Mouse (Mus musculus): Measurements from ENCODE around the gene Map3k9. TPM values are rescaled to one million over a fixed set of nuclear protein-coding genes. Genes with fewer than 3 reads are reported as not detected.
A peak's percentile ranks its signal among the peaks of the same experiment; 100 is the strongest.

Map3k9 gene
- polyA plus RNA-seq, 1 experiment from 2014 or later: 2.2 TPM

DNA sequence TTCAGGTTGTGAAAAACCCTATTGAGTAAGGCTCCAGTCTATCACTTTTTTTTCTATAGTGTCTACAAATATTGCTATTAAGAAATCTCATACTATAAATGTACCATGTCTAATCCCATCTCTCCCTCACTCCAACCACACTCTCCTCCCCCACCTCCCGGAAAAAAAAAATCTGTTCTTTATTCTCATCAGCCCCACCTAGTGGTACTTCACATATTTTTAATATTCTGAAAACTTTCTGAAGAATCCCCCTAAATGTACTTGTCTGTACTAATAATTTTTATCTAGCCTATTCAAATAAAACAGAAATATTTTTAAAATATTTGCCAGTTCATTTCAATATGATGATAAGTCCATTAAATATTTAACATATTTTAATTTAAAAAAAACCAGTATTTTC is 78.1 kb downstream of the Map3k9 start:
- no peak overlapping the region for H3K9ac ChIP-seq (ENCODE audit: low read length)
- no peaks in the 10 kb centered on the region for H3K4me1 ChIP-seq (ENCODE audit: control insufficient read depth, insufficient read depth, low read length)
- H3K27ac ChIP-seq (ENCODE audit: low read depth, low read length): no peak overlapping the region
- no peaks in the 10 kb centered on the region for H3K27me3 ChIP-seq (ENCODE audit: control insufficient read depth, insufficient read depth, low read length)
- peak; percentile 86 for DNase-seq (ENCODE audit: low spot score, missing footprints)
- no peak overlapping the region for H3K4me3 ChIP-seq (ENCODE audit: low read depth, low read length)
- H3K4me2 ChIP-seq: no peak overlapping the region
- no peaks in the 10 kb centered on the region; the same call in 1 of the 2 replicates for H3K9me3 ChIP-seq (ENCODE audit: control insufficient read depth, low read length)
- WGBS: 6% methylated on average over 1 of the region's 1 CpGs
- no peak for ATAC-seq (ENCODE audit: low FRiP score)
- H3K36me3 ChIP-seq (ENCODE audit: control insufficient read depth, insufficient read depth, low read length): no peaks in the 10 kb centered on the region

DNA sequence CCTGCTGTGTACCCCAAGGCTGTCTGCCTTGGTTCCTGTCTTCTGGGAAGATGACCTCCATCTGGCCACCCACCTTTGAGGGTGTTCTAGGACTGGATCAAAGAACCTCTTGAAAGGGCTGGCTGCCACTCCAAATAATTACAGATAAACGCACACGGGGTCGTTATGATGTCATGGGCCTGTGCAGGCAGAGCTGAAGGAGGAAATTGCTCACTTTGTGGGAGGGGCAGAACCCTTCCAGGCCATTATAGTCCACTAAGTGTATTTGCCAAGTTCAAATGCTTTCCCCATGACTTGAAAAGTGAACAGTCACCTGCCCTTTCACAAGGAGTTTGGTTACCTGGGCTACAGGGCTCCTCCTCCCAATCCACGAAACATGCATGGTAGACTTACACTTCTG is 83.0 kb downstream of the Map3k9 start:
- Histone ChIP-seq H3K4me2 (no peak overlapping the region), H3K4me1 (ENCODE audit: control insufficient read depth, insufficient read depth, low read length) (no peaks in the 10 kb centered on the region), H3K9me3 (ENCODE audit: control insufficient read depth, low read length) (no peaks in the 10 kb centered on the region), H3K27me3 (ENCODE audit: control insufficient read depth, insufficient read depth, low read length) (no peaks in the 10 kb centered on the region), H3K27ac (ENCODE audit: low read depth, low read length) (no peak overlapping the region), H3K36me3 (ENCODE audit: control insufficient read depth, insufficient read depth, low read length) (no peaks in the 10 kb centered on the region), H3K9ac (ENCODE audit: low read length) (no peak overlapping the region), H3K4me3 (ENCODE audit: low read depth, low read length) (no peak overlapping the region)
- ATAC-seq (ENCODE audit: low FRiP score) (no peak), DNase-seq (ENCODE audit: low spot score, missing footprints) (no peak)
- 82% methylated on average over 4 of the region's 4 CpGs for WGBS

DNA sequence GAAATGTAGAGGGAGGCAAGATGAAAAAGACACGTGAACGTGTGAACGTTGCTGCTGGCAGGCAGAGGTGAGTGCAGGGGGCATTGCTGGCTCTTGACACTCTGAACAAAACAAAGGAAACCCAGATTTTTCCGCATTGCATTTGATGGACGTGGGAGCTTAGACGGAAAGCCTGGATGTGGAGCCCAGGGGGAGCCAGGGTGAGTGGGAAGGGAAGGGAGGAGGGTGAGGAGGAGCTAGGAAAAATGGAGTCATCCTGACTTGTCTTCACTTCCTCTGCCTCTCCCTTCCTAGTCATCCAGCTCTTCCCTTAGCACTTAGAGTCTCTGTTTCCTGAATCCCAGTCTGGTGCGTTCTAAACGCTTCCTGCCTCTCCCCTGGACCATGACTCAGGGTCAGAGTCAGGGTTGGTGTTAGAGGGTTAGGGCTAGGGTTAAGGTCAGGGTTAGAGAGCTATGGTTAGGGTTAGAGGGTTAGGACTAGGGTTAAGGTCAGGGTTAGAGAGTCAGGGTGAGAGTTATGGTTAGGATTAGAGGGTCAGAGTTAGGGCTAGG is 89.7 kb downstream of the Map3k9 start:
- H3K27me3 ChIP-seq (ENCODE audit: control insufficient read depth, insufficient read depth, low read length): no peaks in the 10 kb centered on the region
- H3K4me2 ChIP-seq: no peak overlapping the region
- peaks cover 4% of the 10 kb centered on the region; the same call in 1 of the 2 replicates for H3K4me1 ChIP-seq (ENCODE audit: control insufficient read depth, insufficient read depth, low read length)
- H3K9ac ChIP-seq (ENCODE audit: low read length): no peak overlapping the region
- DNase-seq (ENCODE audit: low spot score, missing footprints): no peak
- no peaks in the 10 kb centered on the region for H3K9me3 ChIP-seq (ENCODE audit: control insufficient read depth, low read length)
- H3K36me3 ChIP-seq (ENCODE audit: control insufficient read depth, insufficient read depth, low read length): no peaks in the 10 kb centered on the region
- ATAC-seq (ENCODE audit: low FRiP score): no peak
- H3K27ac ChIP-seq (ENCODE audit: low read depth, low read length): no peak overlapping the region
- WGBS: 45% methylated on average over 8 of the region's 8 CpGs
- H3K4me3 ChIP-seq (ENCODE audit: low read depth, low read length): no peak overlapping the region

DNA sequence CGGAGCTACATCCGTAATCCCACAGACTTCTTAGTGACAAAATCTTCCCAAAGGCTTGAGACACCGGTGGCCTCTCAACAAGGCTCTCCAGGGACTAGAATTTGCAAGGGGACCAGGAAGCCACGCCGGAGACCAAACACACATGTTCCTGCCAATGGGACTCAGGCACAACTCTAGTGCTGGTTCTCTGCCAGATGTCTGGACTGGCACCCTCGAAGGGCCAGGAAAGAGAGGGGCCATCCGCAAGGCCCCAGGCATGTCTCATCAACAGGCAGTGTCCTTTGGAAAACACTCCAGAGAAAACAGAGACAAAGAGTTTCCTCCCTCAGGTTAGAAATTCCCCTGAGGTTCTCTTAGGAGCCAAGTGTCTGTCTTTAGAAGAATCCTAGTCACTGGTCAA is 90.2 kb downstream of the Map3k9 start:
- DNase-seq (ENCODE audit: low spot score, missing footprints): no peak
- H3K4me3 ChIP-seq (ENCODE audit: low read depth, low read length): no peak overlapping the region
- no peaks in the 10 kb centered on the region for H3K27me3 ChIP-seq (ENCODE audit: control insufficient read depth, insufficient read depth, low read length)
- no peak for ATAC-seq (ENCODE audit: low FRiP score)
- H3K9ac ChIP-seq (ENCODE audit: low read length): no peak overlapping the region
- no peaks in the 10 kb centered on the region for H3K36me3 ChIP-seq (ENCODE audit: control insufficient read depth, insufficient read depth, low read length)
- H3K4me2 ChIP-seq: no peak overlapping the region
- peaks cover 6% of the 10 kb centered on the region; the same call in 1 of the 2 replicates for H3K4me1 ChIP-seq (ENCODE audit: control insufficient read depth, insufficient read depth, low read length)
- no peak overlapping the region for H3K27ac ChIP-seq (ENCODE audit: low read depth, low read length)
- WGBS: 85% methylated on average over 7 of the region's 7 CpGs
- H3K9me3 ChIP-seq (ENCODE audit: control insufficient read depth, low read length): no peaks in the 10 kb centered on the region

DNA sequence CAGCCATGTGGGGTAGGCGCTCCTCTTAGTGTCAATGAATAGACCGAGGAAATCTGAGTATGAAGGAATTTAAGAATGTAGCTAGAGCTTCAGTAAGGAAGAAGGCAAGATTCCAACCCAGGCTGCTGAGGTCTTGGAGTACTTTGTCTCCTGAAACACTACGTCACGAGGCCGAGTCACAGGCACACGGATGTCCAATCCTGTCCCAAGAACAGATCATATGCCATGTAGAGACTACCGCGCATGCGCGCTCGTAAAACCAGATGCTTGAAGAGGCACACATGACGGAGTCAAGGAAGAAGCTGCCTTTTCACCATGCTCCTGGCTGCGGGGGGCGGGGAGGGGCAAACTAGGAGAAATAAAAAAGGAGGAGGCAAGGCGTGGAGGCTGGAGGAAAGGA is 90.9 kb downstream of the Map3k9 start:
- ATAC-seq (ENCODE audit: low FRiP score) (no peak), DNase-seq (ENCODE audit: low spot score, missing footprints) (no peak)
- no peaks in the 10 kb centered on the region for H3K36me3 ChIP-seq (ENCODE audit: control insufficient read depth, insufficient read depth, low read length)
- no peaks in the 10 kb centered on the region for H3K9me3 ChIP-seq (ENCODE audit: control insufficient read depth, low read length)
- no peak overlapping the region for H3K4me3 ChIP-seq (ENCODE audit: low read depth, low read length)
- H3K27me3 ChIP-seq (ENCODE audit: control insufficient read depth, insufficient read depth, low read length): no peaks in the 10 kb centered on the region
- WGBS: 90% methylated on average over 15 of the region's 15 CpGs
- no peak overlapping the region for H3K4me2 ChIP-seq
- H3K9ac ChIP-seq (ENCODE audit: low read length): no peak overlapping the region
- peaks cover 6% of the 10 kb centered on the region; the same call in 1 of the 2 replicates for H3K4me1 ChIP-seq (ENCODE audit: control insufficient read depth, insufficient read depth, low read length)
- no peak overlapping the region for H3K27ac ChIP-seq (ENCODE audit: low read depth, low read length)

DNA sequence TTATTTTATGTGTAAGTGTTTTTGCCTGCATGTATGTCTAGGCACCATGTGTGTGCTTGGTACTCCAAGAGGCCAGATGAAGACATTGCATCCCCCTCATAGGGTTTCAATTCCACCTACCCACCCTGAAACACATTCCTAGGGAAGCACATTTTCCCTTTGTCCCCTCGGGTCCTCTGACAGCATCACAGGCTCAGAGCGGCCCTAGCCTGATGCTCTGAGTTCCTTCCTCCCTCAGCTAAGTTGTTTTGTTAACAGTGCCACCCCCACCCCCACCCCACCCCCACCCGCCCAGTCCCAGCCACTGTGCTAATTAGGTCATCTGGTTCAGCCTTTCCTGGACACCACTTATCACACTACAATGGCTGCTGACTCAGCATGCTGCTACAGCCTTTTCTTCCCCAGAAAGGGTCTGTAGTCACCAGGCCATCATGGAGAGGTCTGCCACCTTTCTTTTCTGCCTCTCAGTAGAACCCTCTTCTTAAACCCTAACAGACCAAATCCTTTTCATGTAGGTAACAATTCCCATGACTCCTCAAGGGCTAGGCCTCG is 91.4 kb downstream of the Map3k9 start:
- peaks cover 6% of the 10 kb centered on the region; the same call in 1 of the 2 replicates for H3K4me1 ChIP-seq (ENCODE audit: control insufficient read depth, insufficient read depth, low read length)
- H3K9me3 ChIP-seq (ENCODE audit: control insufficient read depth, low read length): no peaks in the 10 kb centered on the region
- no peak for DNase-seq (ENCODE audit: low spot score, missing footprints)
- no peaks in the 10 kb centered on the region for H3K36me3 ChIP-seq (ENCODE audit: control insufficient read depth, insufficient read depth, low read length)
- no peaks in the 10 kb centered on the region for H3K27me3 ChIP-seq (ENCODE audit: control insufficient read depth, insufficient read depth, low read length)
- H3K4me3 ChIP-seq (ENCODE audit: low read depth, low read length): no peak overlapping the region
- WGBS: 47% methylated on average over 4 of the region's 4 CpGs
- no peak overlapping the region for H3K27ac ChIP-seq (ENCODE audit: low read depth, low read length)
- no peak overlapping the region for H3K4me2 ChIP-seq
- ATAC-seq (ENCODE audit: low FRiP score): no peak
- no peak overlapping the region for H3K9ac ChIP-seq (ENCODE audit: low read length)

DNA sequence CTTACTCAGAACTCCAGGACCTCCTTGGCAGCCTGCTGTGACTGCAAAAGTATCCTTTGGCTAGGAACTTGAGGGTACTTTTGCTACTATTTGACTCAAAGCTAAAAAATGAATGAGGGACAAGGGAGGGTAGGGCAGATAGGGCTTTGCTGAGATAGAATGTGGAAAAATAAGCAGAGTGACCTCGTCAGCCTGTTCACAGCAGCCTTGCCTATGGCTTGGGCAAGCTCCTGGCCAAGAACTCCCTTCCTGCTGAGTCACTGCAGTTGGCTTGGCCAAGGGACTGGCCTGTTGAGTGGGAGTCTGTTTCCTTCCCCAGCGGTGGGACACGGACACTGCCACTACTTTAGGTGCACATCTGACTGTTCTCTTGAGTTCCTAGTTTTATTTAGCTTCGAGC is 92.4 kb downstream of the Map3k9 start:
- H3K27me3 ChIP-seq (ENCODE audit: control insufficient read depth, insufficient read depth, low read length): no peaks in the 10 kb centered on the region; the same call in 1 of the 2 replicates
- no peak overlapping the region for H3K27ac ChIP-seq (ENCODE audit: low read depth, low read length)
- no peak overlapping the region for H3K4me2 ChIP-seq
- H3K9ac ChIP-seq (ENCODE audit: low read length): no peak overlapping the region
- no peaks in the 10 kb centered on the region for H3K9me3 ChIP-seq (ENCODE audit: control insufficient read depth, low read length)
- no peak for DNase-seq (ENCODE audit: low spot score, missing footprints)
- ATAC-seq (ENCODE audit: low FRiP score): no peak
- no peaks in the 10 kb centered on the region for H3K36me3 ChIP-seq (ENCODE audit: control insufficient read depth, insufficient read depth, low read length)
- 85% methylated on average over 4 of the region's 4 CpGs for WGBS
- no peak overlapping the region for H3K4me3 ChIP-seq (ENCODE audit: low read depth, low read length)
- peaks cover 6% of the 10 kb centered on the region; the same call in 1 of the 2 replicates for H3K4me1 ChIP-seq (ENCODE audit: control insufficient read depth, insufficient read depth, low read length)

DNA sequence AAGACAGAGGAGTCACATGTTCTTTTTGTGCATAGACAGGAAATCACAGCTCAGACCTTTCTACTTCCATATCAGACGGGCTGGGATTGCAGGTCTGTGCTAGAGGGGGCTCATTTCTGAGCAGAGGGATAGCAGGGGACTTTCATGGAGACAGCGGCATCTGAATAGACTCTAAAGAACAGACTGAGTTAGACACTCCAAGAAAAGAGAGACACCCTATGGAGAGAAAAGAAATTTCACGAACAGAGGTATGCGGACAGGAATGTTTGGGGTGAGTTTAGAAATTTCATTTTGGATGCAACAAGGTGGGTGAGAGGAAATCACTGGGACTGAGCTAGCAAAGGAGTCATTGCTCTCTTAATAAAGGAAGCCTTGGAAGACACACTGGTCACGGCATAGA is 93.1 kb downstream of the Map3k9 start:
- ATAC-seq (ENCODE audit: low FRiP score): no peak
- Histone ChIP-seq H3K36me3 (ENCODE audit: control insufficient read depth, insufficient read depth, low read length) (no peaks in the 10 kb centered on the region), H3K27me3 (ENCODE audit: control insufficient read depth, insufficient read depth, low read length) (no peaks in the 10 kb centered on the region; the same call in 1 of the 2 replicates), H3K9ac (ENCODE audit: low read length) (no peak overlapping the region), H3K4me1 (ENCODE audit: control insufficient read depth, insufficient read depth, low read length) (peaks cover 6% of the 10 kb centered on the region; the same call in 1 of the 2 replicates), H3K9me3 (ENCODE audit: control insufficient read depth, low read length) (no peaks in the 10 kb centered on the region), H3K4me3 (ENCODE audit: low read depth, low read length) (no peak overlapping the region), H3K27ac (ENCODE audit: low read depth, low read length) (no peak overlapping the region), H3K4me2 (no peak overlapping the region)
- DNase-seq (ENCODE audit: low spot score, missing footprints): no peak
- WGBS: 85% methylated on average over 5 of the region's 5 CpGs

DNA sequence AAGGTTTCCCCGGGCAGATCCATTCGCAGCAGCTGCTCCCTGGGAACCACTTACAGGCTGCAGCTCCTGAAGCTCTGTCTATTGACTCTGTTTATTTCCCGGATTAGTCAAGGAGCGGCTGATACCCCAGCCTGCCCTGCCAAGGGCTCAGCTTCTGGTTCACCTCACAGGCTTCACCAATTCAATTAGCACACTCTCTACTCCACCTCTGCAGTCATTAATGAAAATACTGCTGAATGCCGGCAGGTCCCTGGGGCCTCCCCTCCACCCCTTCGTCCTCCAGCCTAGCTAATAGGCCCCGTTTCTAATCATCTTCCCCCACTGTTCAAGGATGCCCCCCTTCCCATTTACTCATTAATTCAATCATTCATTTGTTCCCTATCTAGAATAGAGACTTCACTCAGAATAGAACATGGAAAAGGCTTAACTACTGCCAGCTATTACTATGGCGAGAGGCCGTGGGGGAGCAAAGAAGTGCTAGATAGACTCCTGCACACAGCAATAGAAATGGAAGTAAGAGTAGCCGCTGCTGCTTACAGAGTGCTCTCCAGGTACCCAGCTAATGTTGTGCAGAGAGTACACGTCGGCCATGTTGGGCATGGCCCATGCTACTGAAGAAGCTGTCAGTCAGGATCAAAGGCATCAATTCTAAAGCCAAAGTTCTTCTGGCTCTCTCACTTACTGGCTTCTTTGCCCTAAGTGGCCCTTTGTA is 94.4 kb downstream of the Map3k9 start:
- DNase-seq (ENCODE audit: low spot score, missing footprints) (peak; percentile 88), ATAC-seq (ENCODE audit: low FRiP score) (peak; percentile 86)
- Histone ChIP-seq H3K4me1 (ENCODE audit: control insufficient read depth, insufficient read depth, low read length) (peaks cover 6% of the 10 kb centered on the region; the same call in 1 of the 2 replicates), H3K9me3 (ENCODE audit: control insufficient read depth, low read length) (no peaks in the 10 kb centered on the region), H3K27me3 (ENCODE audit: control insufficient read depth, insufficient read depth, low read length) (no peaks in the 10 kb centered on the region; the same call in 1 of the 2 replicates), H3K9ac (ENCODE audit: low read length) (no peak overlapping the region), H3K27ac (ENCODE audit: low read depth, low read length) (peak overlapping the region; percentile 10; the same call in 1 of the 2 replicates), H3K36me3 (ENCODE audit: control insufficient read depth, insufficient read depth, low read length) (no peaks in the 10 kb centered on the region), H3K4me3 (ENCODE audit: low read depth, low read length) (no peak overlapping the region), H3K4me2 (peak overlapping the region; percentile 2; the same call in 1 of the 2 replicates)
- 28% methylated on average over 12 of the region's 12 CpGs for WGBS

Measured in midbrain, embryonic 11.5 days (tissue).